In the genomic region with DNA sequence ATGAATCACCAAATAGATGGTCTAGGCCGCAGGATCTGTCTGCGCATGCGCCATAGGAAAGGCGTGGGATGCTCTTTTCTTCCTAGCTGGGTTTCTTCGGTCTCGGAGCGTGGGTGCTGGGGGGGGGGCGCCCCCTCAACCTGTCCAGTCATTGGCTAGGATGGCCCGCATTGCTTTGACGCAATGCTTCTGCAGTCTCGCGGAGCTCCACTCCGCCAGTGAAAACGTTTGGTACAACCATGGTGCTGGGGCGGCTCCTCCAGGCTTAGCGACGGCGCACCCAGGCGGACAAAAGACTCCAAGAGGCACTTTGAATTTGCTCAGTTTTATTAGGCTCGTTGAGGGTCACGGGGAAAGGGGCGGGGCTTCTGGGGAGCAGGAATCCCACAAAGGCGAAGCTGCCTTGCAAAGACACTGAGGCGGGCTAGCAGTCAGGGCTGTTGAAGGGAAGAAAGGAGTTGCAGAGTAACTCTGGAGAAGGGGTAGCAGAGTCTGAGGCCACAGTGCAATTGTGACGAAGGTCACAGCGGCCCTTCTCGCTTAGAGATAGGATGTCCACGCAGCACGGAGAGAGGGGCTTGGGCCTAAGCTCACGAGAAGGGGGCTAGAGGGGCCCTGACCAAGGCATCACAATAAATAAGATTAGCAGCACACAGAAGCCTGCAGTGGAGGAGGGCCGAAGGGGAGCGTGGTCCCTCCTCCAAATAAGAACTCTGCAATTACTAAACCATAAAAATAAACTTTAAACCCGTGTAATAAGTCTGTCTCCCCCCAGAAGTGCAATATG, we compare ENCODE assay signal across 8 mouse cellular contexts. TPM values are rescaled to one million over a fixed set of nuclear protein-coding genes. Genes with fewer than 3 reads are reported as not detected.
A peak's percentile ranks its signal among the peaks of the same experiment; 100 is the strongest.
DNase-seq lines count a peak whose midpoint lies in the region; ATAC-seq and TF ChIP-seq lines count a peak whose summit lies in the region.

No protein-coding gene starts in this region.

- no peaks in the 10 kb centered on the region for H3K27me3 ChIP-seq in ES-Bruce4 (ENCODE audit: control insufficient read depth, insufficient read depth, low read length, poor library complexity, severe bottlenecking)
- H3K27me3 ChIP-seq in forebrain, embryonic 12.5 days: peaks cover 62% of the 10 kb centered on the region
- no peaks in the 10 kb centered on the region for H3K27me3 ChIP-seq in heart, postnatal 0 days (ENCODE audit: control insufficient read depth, insufficient read depth, low read length)
- no peaks in the 10 kb centered on the region for H3K27me3 ChIP-seq in liver, embryonic 14.5 days (ENCODE audit: control insufficient read depth, insufficient read depth, low read length)
- 0 out of 2 replicates have a peak, but pooled peaks cover 11% of the 10 kb centered on the region for H3K27me3 ChIP-seq in stomach, embryonic 15.5 days (replicated peaks)

- no peak for TF ChIP-seq CTCF in ES-Bruce4 (IDR thresholded peaks at IDR 0.05; ENCODE audit: low read depth, low read length)
- TF ChIP-seq CTCF in heart, postnatal 0 days (IDR thresholded peaks at IDR 0.05; ENCODE audit: low read depth): peak; percentile 1; the same call in 1 of the 2 replicates
- no peak; the same call in 1 of the 2 replicates for TF ChIP-seq CTCF in liver, embryonic 14.5 days (IDR thresholded peaks at IDR 0.05; ENCODE audit: low read depth)

- DNase-seq in heart, postnatal 0 days (ENCODE audit: low spot score): peak; percentile 83
- DNase-seq in kidney, postnatal 36 days: peak; percentile 93 to 94
- peak; percentile 57 to 67 (median 60) for DNase-seq in liver, embryonic 14.5 days (ENCODE audit: low read depth in 3 of 3, low spot score in 3 of 3)
- DNase-seq in neural tube, embryonic 10.5 days (ENCODE audit: extremely low spot score, low spot score): peak; percentile 84

- TF ChIP-seq POLR2A in ES-Bruce4 (IDR thresholded peaks at IDR 0.05; ENCODE audit: insufficient read depth, low read length): peak; percentile 30

- peak overlapping the region; percentile 74 for H3K4me3 ChIP-seq in ES-Bruce4 (ENCODE audit: low read depth, low read length)
- peak overlapping the region; percentile 27 for H3K4me3 ChIP-seq in forebrain, embryonic 12.5 days (replicated peaks)
- H3K4me3 ChIP-seq in heart, postnatal 0 days (ENCODE audit: low read depth, low read length): peak overlapping the region; percentile 28
- peak overlapping the region; percentile 50 to 71 for H3K4me3 ChIP-seq in liver, embryonic 14.5 days (ENCODE audit: insufficient read depth in 1 of 2, low read depth in 2 of 2, low read length in 2 of 2)
- H3K4me3 ChIP-seq in stomach, embryonic 15.5 days (replicated peaks): peak overlapping the region; percentile 27

- peak; percentile 98 for ATAC-seq in cerebellum, adult (ENCODE audit: insufficient number of reproducible peaks, low FRiP score, low TSS enrichment)
- ATAC-seq in forebrain, embryonic 12.5 days (ENCODE audit: low FRiP score): peak; percentile 99
- peak; percentile 99 for ATAC-seq in heart, postnatal 0 days (ENCODE audit: insufficient read depth, low read depth)
- ATAC-seq in liver, embryonic 14.5 days (ENCODE audit: insufficient read depth): peak; percentile 93
- peak; percentile 99 for ATAC-seq in stomach, embryonic 15.5 days (ENCODE audit: insufficient read depth, low FRiP score, low read depth)

- H3K4me1 ChIP-seq in ES-Bruce4 (ENCODE audit: control insufficient read depth, insufficient read depth, low read length): no peaks in the 10 kb centered on the region
- peaks cover 26% of the 10 kb centered on the region for H3K4me1 ChIP-seq in forebrain, embryonic 12.5 days
- no peaks in the 10 kb centered on the region for H3K4me1 ChIP-seq in heart, postnatal 0 days (ENCODE audit: control insufficient read depth, insufficient read depth)
- peaks cover 0 to 5% of the 10 kb centered on the region in 2 experiments; a peak in 1 of 4 replicates for H3K4me1 ChIP-seq in liver, embryonic 14.5 days (replicated peaks; ENCODE audit: control insufficient read depth in 2 of 2, insufficient read depth in 2 of 2, low read length in 1 of 2)
- H3K4me1 ChIP-seq in stomach, embryonic 15.5 days: no peaks in the 10 kb centered on the region

- H3K36me3 ChIP-seq in ES-Bruce4 (ENCODE audit: control insufficient read depth, insufficient read depth, low read length, poor library complexity, severe bottlenecking): peaks cover 10% of the 10 kb centered on the region
- H3K36me3 ChIP-seq in forebrain, embryonic 12.5 days (replicated peaks): peaks cover 18% of the 10 kb centered on the region
- 0 out of 2 replicates have a peak, but pooled peaks cover 6% of the 10 kb centered on the region for H3K36me3 ChIP-seq in heart, postnatal 0 days (replicated peaks; ENCODE audit: control insufficient read depth, insufficient read depth, low read length)
- H3K36me3 ChIP-seq in liver, embryonic 14.5 days (replicated peaks; ENCODE audit: control insufficient read depth, insufficient read depth, low read depth): no peaks in the 10 kb centered on the region
- no peaks in the 10 kb centered on the region for H3K36me3 ChIP-seq in stomach, embryonic 15.5 days

- no peaks in the 10 kb centered on the region for H3K9me3 ChIP-seq in ES-Bruce4 (replicated peaks; ENCODE audit: control insufficient read depth, insufficient read depth, low read length, poor library complexity, severe bottlenecking)
- no peaks in the 10 kb centered on the region for H3K9me3 ChIP-seq in forebrain, embryonic 12.5 days
- H3K9me3 ChIP-seq in heart, postnatal 0 days (replicated peaks; ENCODE audit: control insufficient read depth, low read length): no peaks in the 10 kb centered on the region
- H3K9me3 ChIP-seq in liver, embryonic 14.5 days (ENCODE audit: control insufficient read depth, low read length): no peaks in the 10 kb centered on the region
- no peaks in the 10 kb centered on the region for H3K9me3 ChIP-seq in stomach, embryonic 15.5 days

- WGBS in forebrain, embryonic 12.5 days: 15% methylated on average over 33 of the region's 33 CpGs
- WGBS in heart, postnatal 0 days: 12% methylated on average over 33 of the region's 33 CpGs
- WGBS in liver, embryonic 14.5 days (ENCODE audit: insufficient replicate concordance): 12% methylated on average over 33 of the region's 33 CpGs
- WGBS in stomach, embryonic 15.5 days: 13% methylated on average over 33 of the region's 33 CpGs

- H3K9ac ChIP-seq in ES-Bruce4 (ENCODE audit: low read depth, poor library complexity, severe bottlenecking): peak overlapping the region; percentile 49
- peak overlapping the region; percentile 56 for H3K9ac ChIP-seq in forebrain, embryonic 12.5 days
- H3K9ac ChIP-seq in heart, postnatal 0 days (replicated peaks; ENCODE audit: low read depth, low read length): peak overlapping the region; percentile 61
- H3K9ac ChIP-seq in liver, embryonic 14.5 days (replicated peaks): peak overlapping the region; percentile 48
- H3K9ac ChIP-seq in stomach, embryonic 15.5 days: peak overlapping the region; percentile 16; the same call in 1 of the 2 replicates

- H3K4me2 ChIP-seq in forebrain, embryonic 12.5 days: peak overlapping the region; percentile 50
- peak overlapping the region; percentile 61 for H3K4me2 ChIP-seq in heart, postnatal 0 days (ENCODE audit: low read depth, low read length)
- peak overlapping the region; percentile 57 for H3K4me2 ChIP-seq in liver, embryonic 14.5 days (ENCODE audit: low read depth)
- H3K4me2 ChIP-seq in stomach, embryonic 15.5 days: peak overlapping the region; percentile 46

- peak overlapping the region; percentile 55 for H3K27ac ChIP-seq in ES-Bruce4 (ENCODE audit: insufficient read depth, low read length)
- H3K27ac ChIP-seq in forebrain, embryonic 12.5 days: peak overlapping the region; percentile 97
- peak overlapping the region; percentile 92 for H3K27ac ChIP-seq in heart, postnatal 0 days (ENCODE audit: low read depth)
- H3K27ac ChIP-seq in liver, embryonic 14.5 days: no peak overlapping the region; the same call in 1 of the 2 replicates
- peak overlapping the region; percentile 91 for H3K27ac ChIP-seq in stomach, embryonic 15.5 days

- no peak for TF ChIP-seq EP300 in ES-Bruce4 (IDR thresholded peaks at IDR 0.05; ENCODE audit: insufficient read depth, low read depth, low read length)
- no peak for TF ChIP-seq EP300 in heart, postnatal 0 days (IDR thresholded peaks at IDR 0.05; ENCODE audit: low read depth)
- no peak for TF ChIP-seq EP300 in liver, embryonic 14.5 days (IDR thresholded peaks at IDR 0.05; ENCODE audit: low read depth)

RNA-seq across cellular contexts. Expression of a gene that starts 5.5 kb away (rescaled TPM):
- polyA plus RNA-seq in ES-Bruce4 (2011; ENCODE audit: insufficient read depth, insufficient read length, low read depth, missing spikeins): 16.1 and 19.5 TPM in 2 replicates
- polyA plus RNA-seq in forebrain, embryonic 12.5 days (2016; fragmentation: Nextera tagmentation; extraction: Ambion mirVana): 48.3 and 49.7 TPM in 2 replicates
- total RNA-seq in heart, postnatal 0 days (2014; rRNA removed; ENCODE audit: low replicate concordance): 11.1 and 11.2 TPM in 2 replicates
- 7.8 and 10.4 TPM in 2 replicates for polyA plus RNA-seq in heart, postnatal 0 days (2015; fragmentation: Nextera tagmentation; extraction: Ambion mirVana)
- 6.4 and 10.6 TPM in 2 replicates for polyA plus RNA-seq in liver, embryonic 14.5 days (2012; rRNA removed)
- polyA plus RNA-seq in liver, embryonic 14.5 days (2014; fragmentation: Nextera tagmentation; extraction: Ambion mirVana): 3.1 and 4.1 TPM in 2 replicates
- polyA plus RNA-seq in stomach, embryonic 15.5 days (2015; fragmentation: Nextera tagmentation; extraction: Ambion mirVana): 29.8 and 34.0 TPM in 2 replicates

RNA-seq across cellular contexts. Expression of a gene that starts 9.4 kb away (rescaled TPM):
- polyA plus RNA-seq in ES-Bruce4 (2011; ENCODE audit: insufficient read depth, insufficient read length, low read depth, missing spikeins): 24.3 and 29.5 TPM in 2 replicates
- 19.1 and 19.2 TPM in 2 replicates for polyA plus RNA-seq in forebrain, embryonic 12.5 days (2016; fragmentation: Nextera tagmentation; extraction: Ambion mirVana)
- total RNA-seq in heart, postnatal 0 days (2014; rRNA removed; ENCODE audit: low replicate concordance): 0.08 and 1.0 TPM in 2 replicates
- polyA plus RNA-seq in heart, postnatal 0 days (2015; fragmentation: Nextera tagmentation; extraction: Ambion mirVana): 2.8 and 3.3 TPM in 2 replicates
- polyA plus RNA-seq in liver, embryonic 14.5 days (2012; rRNA removed): 2.1 and 3.1 TPM in 2 replicates
- polyA plus RNA-seq in liver, embryonic 14.5 days (2014; fragmentation: Nextera tagmentation; extraction: Ambion mirVana): 2.0 and 2.6 TPM in 2 replicates
- 15.7 and 16.4 TPM in 2 replicates for polyA plus RNA-seq in stomach, embryonic 15.5 days (2015; fragmentation: Nextera tagmentation; extraction: Ambion mirVana)

RNA-seq across cellular contexts. Expression of a gene that starts 31.8 kb away (rescaled TPM):
- 2.7 and 4.3 TPM in 2 replicates for polyA plus RNA-seq in ES-Bruce4 (2011; ENCODE audit: insufficient read depth, insufficient read length, low read depth, missing spikeins)
- polyA plus RNA-seq in forebrain, embryonic 12.5 days (2016; fragmentation: Nextera tagmentation; extraction: Ambion mirVana): 6.8 and 8.4 TPM in 2 replicates
- 2.4 and 5.1 TPM in 2 replicates for total RNA-seq in heart, postnatal 0 days (2014; rRNA removed; ENCODE audit: low replicate concordance)
- polyA plus RNA-seq in heart, postnatal 0 days (2015; fragmentation: Nextera tagmentation; extraction: Ambion mirVana): 0.74 and 1.3 TPM in 2 replicates
- polyA plus RNA-seq in liver, embryonic 14.5 days (2012; rRNA removed): 0.15 and 0.20 TPM in 2 replicates
- polyA plus RNA-seq in liver, embryonic 14.5 days (2014; fragmentation: Nextera tagmentation; extraction: Ambion mirVana): 0.10 and 0.25 TPM in 2 replicates
- polyA plus RNA-seq in stomach, embryonic 15.5 days (2015; fragmentation: Nextera tagmentation; extraction: Ambion mirVana): 2.9 TPM in 2 replicates
